Mouse (Mus musculus): Measurements from ENCODE around the gene St6gal1. TPM values are rescaled to one million over a fixed set of nuclear protein-coding genes. Genes with fewer than 3 reads are reported as not detected.

Gene St6gal1
- polyA plus RNA-seq, 1 experiment from 2014 or later: 39.9 TPM

GRCm38 (mm10) chr16:23376189-23376588 is 151.6 kb downstream of the St6gal1 start:
- no peak for ATAC-seq (ENCODE audit: low FRiP score, low read depth)
- Histone ChIP-seq H3K27me3 (no peaks in the 10 kb centered on the region), H3K27ac (replicated peaks) (no peak overlapping the region), H3K9ac (replicated peaks) (no peak overlapping the region), H3K36me3 (no peaks in the 10 kb centered on the region), H3K9me3 (no peaks in the 10 kb centered on the region), H3K4me1 (no peaks in the 10 kb centered on the region), H3K4me2 (replicated peaks) (no peak overlapping the region), H3K4me3 (no peak overlapping the region)
- 65% methylated on average over 10 of the region's 10 CpGs for WGBS

- no peak overlapping the region for H3K9ac ChIP-seq (replicated peaks)
- no peak overlapping the region for H3K4me3 ChIP-seq
- H3K36me3 ChIP-seq: no peaks in the 10 kb centered on the region
- WGBS: 78% methylated on average over 3 of the region's 3 CpGs
- H3K4me2 ChIP-seq (replicated peaks): no peak overlapping the region
- no peaks in the 10 kb centered on the region for H3K4me1 ChIP-seq
- H3K9me3 ChIP-seq: no peaks in the 10 kb centered on the region
- no peaks in the 10 kb centered on the region for H3K27me3 ChIP-seq
- no peak overlapping the region for H3K27ac ChIP-seq (replicated peaks)
- no peak for ATAC-seq (ENCODE audit: low FRiP score, low read depth)
Measured at GRCm38 (mm10) chr16:23379536-23380230, 155.1 kb downstream of the St6gal1 start.

GRCm38 (mm10) chr16:23384304-23384703 is 159.8 kb downstream of the St6gal1 start:
- H3K27ac ChIP-seq (replicated peaks): no peak overlapping the region
- H3K9me3 ChIP-seq: no peaks in the 10 kb centered on the region
- no peaks in the 10 kb centered on the region for H3K27me3 ChIP-seq
- ATAC-seq (ENCODE audit: low FRiP score, low read depth): no peak
- H3K4me2 ChIP-seq (replicated peaks): no peak overlapping the region
- H3K36me3 ChIP-seq: no peaks in the 10 kb centered on the region
- H3K4me1 ChIP-seq: no peaks in the 10 kb centered on the region
- H3K4me3 ChIP-seq: no peak overlapping the region
- H3K9ac ChIP-seq (replicated peaks): no peak overlapping the region

- no peak overlapping the region for H3K4me3 ChIP-seq
- no peak for ATAC-seq (ENCODE audit: low FRiP score, low read depth)
- H3K4me1 ChIP-seq: no peaks in the 10 kb centered on the region
- H3K27ac ChIP-seq (replicated peaks): no peak overlapping the region
- WGBS: 94% methylated on average over 5 of the region's 5 CpGs
- no peak overlapping the region for H3K9ac ChIP-seq (replicated peaks)
- no peaks in the 10 kb centered on the region for H3K36me3 ChIP-seq
- H3K9me3 ChIP-seq: no peaks in the 10 kb centered on the region
- no peaks in the 10 kb centered on the region for H3K27me3 ChIP-seq
- no peak overlapping the region for H3K4me2 ChIP-seq (replicated peaks)
Measured at GRCm38 (mm10) chr16:23397931-23398330, 173.4 kb downstream of the St6gal1 start.

GRCm38 (mm10) chr16:23401463-23401862 is 176.9 kb downstream of the St6gal1 start:
- WGBS: 76% methylated on average over 4 of the region's 4 CpGs
- Histone ChIP-seq H3K4me2 (replicated peaks) (no peak overlapping the region), H3K9me3 (no peaks in the 10 kb centered on the region), H3K4me3 (no peak overlapping the region), H3K27ac (replicated peaks) (no peak overlapping the region), H3K9ac (replicated peaks) (no peak overlapping the region), H3K27me3 (no peaks in the 10 kb centered on the region), H3K36me3 (no peaks in the 10 kb centered on the region), H3K4me1 (no peaks in the 10 kb centered on the region)
- ATAC-seq (ENCODE audit: low FRiP score, low read depth): no peak

- ATAC-seq (ENCODE audit: low FRiP score, low read depth): no peak
- 76% methylated on average over 3 of the region's 3 CpGs for WGBS
- Histone ChIP-seq H3K9ac (replicated peaks) (no peak overlapping the region), H3K27me3 (no peaks in the 10 kb centered on the region), H3K4me3 (no peak overlapping the region), H3K9me3 (no peaks in the 10 kb centered on the region), H3K27ac (replicated peaks) (no peak overlapping the region), H3K36me3 (no peaks in the 10 kb centered on the region), H3K4me2 (replicated peaks) (no peak overlapping the region), H3K4me1 (no peaks in the 10 kb centered on the region)
Measured at GRCm38 (mm10) chr16:23401959-23402358, 177.4 kb downstream of the St6gal1 start.

GRCm38 (mm10) chr16:23403008-23403755 is 178.6 kb downstream of the St6gal1 start:
- Histone ChIP-seq H3K4me2 (replicated peaks) (no peak overlapping the region), H3K9ac (replicated peaks) (no peak overlapping the region), H3K36me3 (no peaks in the 10 kb centered on the region), H3K27ac (replicated peaks) (no peak overlapping the region), H3K4me3 (no peak overlapping the region), H3K4me1 (no peaks in the 10 kb centered on the region), H3K27me3 (no peaks in the 10 kb centered on the region), H3K9me3 (no peaks in the 10 kb centered on the region)
- 53% methylated on average over 8 of the region's 8 CpGs for WGBS
- no peak; the same call in 1 of the 2 replicates for ATAC-seq (ENCODE audit: low FRiP score, low read depth)

Other genes with a start within 250 kb of the St6gal1 start
- gene Kng2, start 195.3 kb upstream of the St6gal1 start, polyA plus RNA-seq (2016; fragmentation: Nextera tagmentation; extraction: Ambion mirVana): not detected in 2 replicates
- 0.26 TPM in 1 of 2 replicates, not detected in the other for gene Kng1, start 166.9 kb upstream of the St6gal1 start, polyA plus RNA-seq (2016; fragmentation: Nextera tagmentation; extraction: Ambion mirVana)
- 208 and 213 TPM in 2 replicates for gene Eif4a2, start 117.3 kb upstream of the St6gal1 start, polyA plus RNA-seq (2016; fragmentation: Nextera tagmentation; extraction: Ambion mirVana)
- 145 and 162 TPM in 2 replicates for gene Rfc4, start 97.0 kb upstream of the St6gal1 start, polyA plus RNA-seq (2016; fragmentation: Nextera tagmentation; extraction: Ambion mirVana)
- gene Adipoq, start 78.2 kb upstream of the St6gal1 start, polyA plus RNA-seq (2016; fragmentation: Nextera tagmentation; extraction: Ambion mirVana): not detected in 2 replicates
- not detected in 2 replicates for gene Rtp1, start 204.4 kb downstream of the St6gal1 start, polyA plus RNA-seq (2016; fragmentation: Nextera tagmentation; extraction: Ambion mirVana)